Mouse (Mus musculus) testis, postnatal 14 days (tissue): Measurements from ENCODE around the gene Dner.

Experiments used
- DNase-seq: peaks from one replicate; pipeline ENCODE4 v3.0.0; 2021; ENCODE audit warnings: low spot score

The Dner gene

GRCm38 (mm10) chr1:84695517-84696411 lies at the start of gene Dner:
Gene Dner (minus strand): TSS chr1:84696221.
- DNase-seq: peak; percentile 80

- no peak for DNase-seq
These were observed 46.1 kb upstream of the Dner start for GRCm38 (mm10) chr1:84742156-84742555.

DNA sequence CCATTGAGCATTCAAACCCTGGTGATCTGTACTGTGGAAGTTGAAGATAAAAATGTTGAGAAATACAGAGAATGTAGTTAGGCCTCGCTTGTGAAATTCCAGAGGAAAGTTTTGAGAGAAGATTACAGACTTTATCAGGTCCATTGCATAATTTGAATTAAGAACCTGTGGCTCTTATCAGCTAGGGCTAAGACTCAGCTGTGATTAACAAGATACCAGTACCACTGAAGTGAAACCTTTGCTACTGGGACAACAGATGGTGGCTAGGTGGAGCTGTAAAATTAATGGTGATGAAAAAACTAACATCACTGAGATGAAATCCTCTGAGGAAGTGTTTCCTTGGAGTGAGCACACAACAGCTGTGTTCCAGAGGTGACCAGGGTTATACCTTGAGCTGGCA lies 44.1 kb upstream of the Dner start:
- no peak for DNase-seq

DNA sequence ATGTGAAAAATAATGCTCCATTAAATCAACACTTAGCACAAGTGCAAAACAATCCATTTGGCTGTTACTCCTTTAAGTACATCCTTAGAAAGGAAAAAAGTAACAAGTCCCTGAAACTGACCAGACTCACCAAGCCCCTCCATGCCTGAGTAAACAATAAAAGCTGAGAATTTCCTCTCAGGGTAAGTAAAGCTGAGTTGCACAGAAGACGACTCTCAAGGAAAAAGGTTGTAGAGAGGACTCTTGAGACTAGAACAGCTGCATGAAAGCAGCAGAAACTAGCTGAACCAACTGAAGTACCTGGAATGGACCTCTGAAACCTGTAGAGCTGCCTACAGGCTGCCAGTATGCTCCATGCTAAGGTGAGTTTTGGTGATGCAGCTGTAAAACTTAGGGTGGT lies 41.1 kb upstream of the Dner start:
- no peak for DNase-seq

GRCm38 (mm10) chr1:84733799-84734198 lies 37.8 kb upstream of the Dner start:
- no peak for DNase-seq

GRCm38 (mm10) chr1:84731763-84732162 lies 35.7 kb upstream of the Dner start:
- no peak for DNase-seq

DNA sequence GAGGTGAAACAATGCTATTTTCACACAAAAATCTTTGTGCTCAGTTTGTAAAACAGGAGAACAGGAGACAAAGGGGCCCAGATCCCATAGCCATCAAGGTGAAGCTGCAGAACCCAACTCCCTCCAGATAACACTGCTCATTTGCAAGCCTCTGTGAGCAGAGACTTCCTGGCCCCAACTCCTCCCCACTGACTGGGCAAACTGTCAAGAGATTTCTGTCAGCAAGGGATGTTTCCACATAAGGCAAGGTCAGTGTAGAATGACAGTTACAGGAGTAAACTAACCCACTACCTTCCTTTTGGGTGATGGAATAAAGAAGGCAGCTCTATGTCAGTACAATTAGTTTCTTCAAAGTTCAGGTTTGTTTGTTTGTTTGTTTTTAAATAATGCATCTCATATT lies 26.8 kb upstream of the Dner start:
- no peak for DNase-seq

DNA sequence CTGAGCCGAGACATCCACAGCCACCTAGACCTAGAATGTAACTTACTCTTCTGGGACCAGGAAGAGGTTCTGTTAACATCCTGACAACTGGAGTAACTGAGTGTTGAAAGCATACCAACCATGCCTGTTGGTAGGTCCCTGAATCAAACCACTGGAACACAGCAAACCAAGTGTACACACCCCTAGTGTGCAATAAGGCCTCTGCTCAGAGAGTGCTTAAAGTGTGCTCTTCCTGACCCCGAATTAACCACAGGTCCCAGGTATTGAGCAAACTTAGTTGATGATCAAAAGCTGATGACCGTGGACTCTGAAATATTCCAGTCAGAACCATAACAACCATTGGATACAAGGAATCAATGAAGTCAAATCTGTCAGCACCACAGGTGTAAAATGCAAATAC lies 26.4 kb upstream of the Dner start:
- no peak for DNase-seq

GRCm38 (mm10) chr1:84721942-84722341 lies 25.9 kb upstream of the Dner start:
- DNase-seq: no peak

DNA sequence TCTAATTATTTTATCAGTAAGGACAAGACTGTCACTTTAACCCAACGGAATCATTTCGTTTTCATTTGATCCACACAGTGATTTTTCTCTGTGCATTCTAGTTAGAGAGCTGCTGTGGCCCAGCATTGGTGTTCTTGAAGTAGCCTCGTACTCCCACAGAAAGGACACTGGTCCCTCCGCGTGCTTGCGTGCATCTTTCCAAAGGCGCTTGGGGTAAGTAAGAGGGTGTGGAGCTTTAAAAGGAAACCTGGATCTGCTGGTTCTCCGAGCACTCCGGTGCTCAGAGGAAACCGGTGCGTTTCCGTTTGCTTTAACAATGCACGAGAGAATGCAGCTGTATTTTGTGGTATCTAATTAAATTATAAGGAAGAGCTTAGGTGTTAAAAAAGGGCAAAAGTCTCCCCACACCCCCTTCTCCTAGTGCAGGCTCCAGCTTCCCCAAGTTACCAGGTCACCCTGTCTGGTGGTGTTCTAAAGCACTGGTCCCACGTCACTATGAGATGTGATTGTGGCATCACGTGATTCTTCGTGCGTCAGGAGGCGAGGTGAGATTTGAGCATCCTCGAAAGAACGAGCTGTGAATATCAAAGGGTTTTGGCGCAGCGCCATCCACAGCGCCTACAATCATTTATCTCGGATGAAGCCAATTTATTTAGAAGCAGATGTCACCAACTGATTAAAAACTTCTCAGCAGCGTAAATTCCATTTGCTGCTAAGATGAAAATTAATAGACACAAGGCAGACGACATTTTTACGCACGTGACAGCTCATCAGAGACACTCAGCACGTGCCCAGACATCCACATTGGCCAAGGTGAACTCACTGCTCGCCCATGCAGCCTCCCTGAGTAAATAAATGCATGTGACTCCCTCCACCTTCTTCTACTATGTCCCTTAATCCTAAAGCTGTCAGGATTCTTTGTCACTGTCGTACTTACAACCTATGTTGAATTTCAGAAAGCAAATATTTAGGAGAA lies 14.1 kb upstream of the Dner start:
- no peak for DNase-seq

DNA sequence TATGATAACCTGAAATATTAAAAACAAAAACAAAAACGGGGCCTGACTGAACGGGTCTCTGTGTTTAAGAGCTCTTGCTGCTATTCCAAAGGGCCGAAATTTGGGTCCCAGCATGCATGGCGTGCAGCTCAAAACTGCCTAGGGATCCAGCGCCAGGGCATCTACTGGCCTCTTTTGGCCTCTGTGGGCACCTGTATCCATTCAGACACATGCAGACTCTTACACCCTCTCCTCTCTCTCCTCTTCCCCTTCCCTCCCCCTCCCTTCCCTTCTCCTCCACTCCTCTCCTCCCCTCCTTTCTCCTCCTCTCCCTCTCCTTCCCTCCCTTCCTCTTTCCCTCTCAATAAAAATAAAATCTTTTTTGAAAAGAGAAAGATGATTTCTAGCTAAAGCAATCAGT lies 13.4 kb upstream of the Dner start:
- no peak for DNase-seq

GRCm38 (mm10) chr1:84700254-84700653 lies 4.2 kb upstream of the Dner start:
- no peak for DNase-seq

DNA sequence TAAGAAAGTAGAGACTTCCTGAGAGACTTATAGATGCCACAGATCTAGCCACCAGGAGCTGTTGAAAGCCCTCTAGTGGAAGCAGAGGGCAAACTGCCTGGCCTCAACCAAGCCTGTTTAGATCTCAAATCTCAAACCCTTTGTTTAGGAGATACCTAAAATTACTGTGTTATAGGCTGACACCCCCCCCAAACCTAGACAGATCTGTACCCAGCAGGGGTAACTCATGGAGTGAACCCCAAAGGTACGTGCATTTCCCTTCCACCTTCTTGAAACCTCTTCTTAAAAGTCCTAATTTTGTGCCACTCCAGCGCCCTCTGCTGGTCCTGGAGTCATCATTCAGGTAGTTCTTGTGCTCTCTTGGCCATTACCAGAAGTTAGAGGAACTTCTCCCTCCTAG lies 1.1 kb upstream of the Dner start:
- peak; percentile 29 for DNase-seq

DNA sequence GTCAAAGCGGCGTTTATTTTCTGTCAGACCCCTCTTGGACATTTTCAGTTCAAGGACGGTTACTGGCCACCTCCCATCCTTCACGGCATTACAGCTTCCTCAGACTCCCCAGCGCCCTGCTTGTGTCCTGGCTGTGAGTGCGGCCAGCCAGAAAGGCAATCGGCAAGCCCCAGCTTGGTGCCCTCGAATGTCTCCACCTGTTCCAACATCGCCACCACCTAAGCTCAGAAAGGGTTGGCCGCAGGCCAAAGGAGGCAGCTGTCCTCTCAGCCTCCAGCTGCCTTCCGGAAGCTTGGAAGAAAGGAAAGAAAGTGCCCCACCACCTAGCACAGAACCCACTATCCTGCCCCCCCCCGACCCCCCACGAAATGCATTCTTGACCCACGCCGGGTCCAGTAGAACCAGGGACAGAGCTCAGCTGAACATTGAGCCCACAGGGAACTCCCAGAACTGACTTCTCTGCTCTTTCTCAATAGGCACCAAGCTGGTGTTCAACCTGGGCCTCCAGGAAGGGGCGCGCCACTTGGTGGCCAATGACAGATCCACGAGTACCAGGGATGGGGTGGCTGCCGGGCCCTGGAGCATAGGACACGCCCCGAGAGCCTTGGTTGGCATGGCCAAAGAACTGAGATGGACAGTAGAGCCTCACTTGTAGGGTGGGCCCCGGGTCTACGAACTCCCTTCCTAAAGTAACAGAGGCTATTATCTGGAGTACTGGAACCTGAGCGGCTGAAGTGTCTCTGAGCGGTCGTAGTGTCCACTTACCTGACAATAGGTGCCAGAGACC lies 1.1 kb downstream of the Dner start:
- peak; percentile 9 for DNase-seq

DNA sequence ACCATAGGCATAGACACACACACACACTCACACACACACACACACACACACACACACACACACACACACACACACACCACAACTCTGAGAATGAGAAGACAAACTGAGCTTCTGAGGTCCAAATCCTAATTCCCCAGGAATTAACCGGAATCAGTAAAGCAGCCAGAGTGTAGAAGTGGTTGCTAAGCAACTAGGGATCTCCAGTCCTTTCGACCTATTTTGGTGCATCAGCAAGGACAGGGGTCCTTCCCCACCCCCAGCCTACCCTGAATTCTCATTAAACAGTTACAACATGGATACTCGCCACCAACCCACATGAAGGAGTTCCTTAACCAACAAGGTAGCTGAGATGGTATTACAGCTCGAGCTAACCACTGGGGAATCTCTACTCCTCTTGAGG lies 18.1 kb downstream of the Dner start:
- no peak for DNase-seq

GRCm38 (mm10) chr1:84668100-84668846 lies 27.7 kb downstream of the Dner start:
- no peak for DNase-seq

DNA sequence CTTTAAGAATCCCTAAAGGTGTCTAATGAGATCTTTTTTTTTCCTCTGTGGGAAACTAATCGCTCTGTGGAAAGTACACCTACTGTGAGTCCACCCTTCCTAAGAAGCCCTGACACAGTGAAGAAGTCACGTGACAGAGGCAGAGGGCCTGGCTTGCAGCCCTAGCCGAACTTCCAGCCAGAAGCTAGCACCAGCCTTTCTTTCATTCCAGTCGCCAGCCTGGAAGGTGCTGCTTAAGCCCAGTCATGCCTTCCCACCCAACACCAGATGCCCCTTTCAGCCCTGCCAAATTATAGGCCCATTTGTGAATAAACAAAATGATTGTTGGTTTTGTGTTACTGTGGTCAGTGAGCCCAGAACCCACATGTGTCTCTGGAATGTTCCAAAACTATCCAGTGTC lies 28.4 kb downstream of the Dner start:
- no peak for DNase-seq

- DNase-seq: no peak
These were observed 31.5 kb downstream of the Dner start for GRCm38 (mm10) chr1:84664377-84665118.

DNA sequence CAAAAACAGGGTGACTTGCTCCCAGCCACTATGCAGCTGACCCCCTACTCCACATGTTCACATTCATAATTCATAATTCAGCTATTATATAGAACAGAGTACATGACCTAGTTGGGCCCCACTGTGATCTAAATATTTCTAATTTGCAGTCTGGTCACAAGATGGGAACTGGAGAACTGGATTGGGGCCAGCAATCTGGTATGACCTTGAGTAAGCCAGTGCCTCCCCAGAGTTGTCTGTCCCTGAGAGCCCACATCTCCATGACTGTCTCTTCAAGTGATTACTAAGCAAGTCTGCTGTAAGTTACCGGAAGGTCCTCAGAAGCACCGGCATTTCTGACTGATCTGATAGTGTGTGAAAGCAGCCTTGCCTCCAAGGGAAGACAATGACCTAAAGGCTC lies 49.2 kb downstream of the Dner start:
- no peak for DNase-seq

DNA sequence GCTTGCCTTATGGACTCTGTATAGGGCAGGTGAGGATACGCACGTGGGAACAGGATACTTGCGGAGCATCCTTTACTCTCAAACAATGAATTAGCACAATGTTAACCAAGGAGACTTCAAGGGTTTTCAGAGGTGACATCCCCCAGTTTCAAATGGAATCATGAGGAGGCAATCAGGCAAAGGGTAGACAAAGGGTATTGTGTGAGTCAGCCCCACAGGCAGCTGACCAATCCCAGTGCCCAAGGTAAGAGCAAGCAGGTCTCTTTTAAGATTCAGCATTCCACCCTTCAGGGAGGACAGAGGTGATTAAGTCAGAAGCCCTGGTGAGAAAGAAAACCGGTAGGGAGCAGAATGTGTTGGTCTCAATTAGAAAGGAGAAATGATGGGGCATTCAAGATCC lies 55.6 kb downstream of the Dner start:
- DNase-seq: no peak

GRCm38 (mm10) chr1:84636890-84637289 lies 59.1 kb downstream of the Dner start:
- DNase-seq: no peak
